Mouse (Mus musculus): Measurements from ENCODE around the gene Creb1. TPM values are rescaled to one million over a fixed set of nuclear protein-coding genes. Genes with fewer than 3 reads are reported as not detected.

Gene Creb1
- polyA plus RNA-seq, 1 experiment from 2014 or later = 18.7 TPM

DNA sequence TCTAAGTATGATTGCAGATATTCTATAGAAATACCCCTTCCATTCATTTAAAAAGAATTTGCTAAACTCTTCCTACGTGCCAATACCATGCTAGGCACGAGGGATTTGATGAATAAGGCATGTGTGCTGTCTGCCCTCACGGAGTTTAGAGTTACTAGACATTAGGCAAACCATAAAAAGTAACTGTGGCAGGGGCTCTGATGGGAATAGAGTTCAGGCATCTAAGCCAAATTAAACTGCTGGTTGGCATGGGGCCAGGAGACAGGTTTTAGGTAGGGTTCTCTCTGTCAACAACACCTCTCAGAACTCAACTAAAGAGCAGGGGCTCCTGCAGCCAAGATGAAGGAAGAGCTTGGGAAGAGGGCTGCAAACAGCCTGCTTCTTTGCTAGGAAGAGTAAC, 10.7 kb upstream of the Creb1 start:
- peaks cover 39% of the 10 kb centered on the region for H3K4me1 ChIP-seq
- H3K9ac ChIP-seq = no peak overlapping the region
- ATAC-seq (ENCODE audit: extremely low read depth, insufficient number of reproducible peaks, low FRiP score, low TSS enrichment) = no peak
- H3K9me3 ChIP-seq = no peaks in the 10 kb centered on the region
- no peaks in the 10 kb centered on the region for H3K36me3 ChIP-seq
- H3K27ac ChIP-seq (replicated peaks) = peak overlapping the region; percentile 61
- 68% methylated on average over 3 of the region's 3 CpGs for WGBS
- no peaks in the 10 kb centered on the region for H3K27me3 ChIP-seq (replicated peaks)
- no peak overlapping the region for H3K4me2 ChIP-seq
- no peak overlapping the region for H3K4me3 ChIP-seq

- ATAC-seq (ENCODE audit: extremely low read depth, insufficient number of reproducible peaks, low FRiP score, low TSS enrichment) = no peak
- Histone ChIP-seq H3K27me3 (replicated peaks) (no peaks in the 10 kb centered on the region), H3K9ac (no peak overlapping the region), H3K27ac (replicated peaks) (peak overlapping the region; percentile 61), H3K4me1 (peaks cover 37% of the 10 kb centered on the region), H3K9me3 (no peaks in the 10 kb centered on the region), H3K4me2 (peak overlapping the region; percentile 36), H3K36me3 (no peaks in the 10 kb centered on the region; the same call in 1 of the 2 replicates), H3K4me3 (no peak overlapping the region)
- WGBS = 41% methylated on average over 6 of the region's 6 CpGs
Observed at GRCm38 (mm10) chr1:64522637-64523036, 9.8 kb upstream of the Creb1 start.

- Histone ChIP-seq H3K36me3 (peaks cover 4% of the 10 kb centered on the region; the same call in 1 of the 2 replicates), H3K9ac (no peak overlapping the region), H3K9me3 (no peaks in the 10 kb centered on the region), H3K27me3 (replicated peaks) (no peaks in the 10 kb centered on the region), H3K4me1 (peaks cover 37% of the 10 kb centered on the region), H3K4me3 (no peak overlapping the region), H3K27ac (replicated peaks) (peak overlapping the region; percentile 61), H3K4me2 (no peak overlapping the region)
- ATAC-seq (ENCODE audit: extremely low read depth, insufficient number of reproducible peaks, low FRiP score, low TSS enrichment) = no peak
- WGBS = 79% methylated on average over 1 of the region's 1 CpGs
Observed at GRCm38 (mm10) chr1:64523117-64523516, 9.3 kb upstream of the Creb1 start.

DNA sequence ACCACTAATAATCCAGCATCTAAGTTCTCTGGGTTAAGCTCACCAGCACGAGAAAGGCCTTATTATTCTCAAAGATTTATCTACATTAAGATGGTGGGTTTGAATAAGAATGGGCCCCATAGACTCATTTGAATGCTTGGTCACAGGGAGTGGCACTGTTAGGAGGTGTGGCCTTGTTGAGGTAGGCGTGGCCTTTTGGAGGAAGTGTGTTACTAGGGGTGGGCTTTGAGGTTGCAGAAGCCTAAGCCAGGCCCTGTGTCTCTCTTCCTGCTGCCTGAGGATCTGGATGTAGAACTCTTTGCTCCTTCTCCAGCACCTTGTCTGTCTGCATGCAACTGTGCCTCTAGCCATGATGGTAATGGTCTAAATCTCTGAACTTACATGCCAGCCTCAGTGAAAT, 7.8 kb upstream of the Creb1 start:
- peaks cover 28% of the 10 kb centered on the region for H3K4me1 ChIP-seq
- no peak overlapping the region for H3K4me3 ChIP-seq
- 79% methylated on average over 2 of the region's 2 CpGs for WGBS
- H3K4me2 ChIP-seq = no peak overlapping the region
- H3K27me3 ChIP-seq (replicated peaks) = no peaks in the 10 kb centered on the region
- H3K27ac ChIP-seq (replicated peaks) = no peak overlapping the region
- no peaks in the 10 kb centered on the region for H3K9me3 ChIP-seq
- ATAC-seq (ENCODE audit: extremely low read depth, insufficient number of reproducible peaks, low FRiP score, low TSS enrichment) = no peak
- H3K9ac ChIP-seq = no peak overlapping the region
- peaks cover 7% of the 10 kb centered on the region for H3K36me3 ChIP-seq

- peaks cover 24% of the 10 kb centered on the region for H3K4me1 ChIP-seq
- ATAC-seq (ENCODE audit: extremely low read depth, insufficient number of reproducible peaks, low FRiP score, low TSS enrichment) = no peak
- no peak overlapping the region for H3K4me2 ChIP-seq
- no peaks in the 10 kb centered on the region for H3K9me3 ChIP-seq
- peaks cover 7% of the 10 kb centered on the region for H3K36me3 ChIP-seq
- no peak overlapping the region for H3K27ac ChIP-seq (replicated peaks)
- H3K27me3 ChIP-seq (replicated peaks) = no peaks in the 10 kb centered on the region
- H3K4me3 ChIP-seq = no peak overlapping the region
- no peak overlapping the region for H3K9ac ChIP-seq
Observed at GRCm38 (mm10) chr1:64527626-64528025, 4.8 kb upstream of the Creb1 start.

GRCm38 (mm10) chr1:64529781-64530315, 2.6 kb upstream of the Creb1 start:
- WGBS = 82% methylated on average over 5 of the region's 5 CpGs
- ATAC-seq (ENCODE audit: extremely low read depth, insufficient number of reproducible peaks, low FRiP score, low TSS enrichment) = no peak
- H3K9ac ChIP-seq = no peak overlapping the region
- peaks cover 22% of the 10 kb centered on the region for H3K4me1 ChIP-seq
- no peak overlapping the region for H3K4me3 ChIP-seq
- no peaks in the 10 kb centered on the region for H3K27me3 ChIP-seq (replicated peaks)
- no peak overlapping the region for H3K27ac ChIP-seq (replicated peaks)
- peaks cover 7% of the 10 kb centered on the region for H3K36me3 ChIP-seq
- no peak overlapping the region for H3K4me2 ChIP-seq
- no peaks in the 10 kb centered on the region for H3K9me3 ChIP-seq

DNA sequence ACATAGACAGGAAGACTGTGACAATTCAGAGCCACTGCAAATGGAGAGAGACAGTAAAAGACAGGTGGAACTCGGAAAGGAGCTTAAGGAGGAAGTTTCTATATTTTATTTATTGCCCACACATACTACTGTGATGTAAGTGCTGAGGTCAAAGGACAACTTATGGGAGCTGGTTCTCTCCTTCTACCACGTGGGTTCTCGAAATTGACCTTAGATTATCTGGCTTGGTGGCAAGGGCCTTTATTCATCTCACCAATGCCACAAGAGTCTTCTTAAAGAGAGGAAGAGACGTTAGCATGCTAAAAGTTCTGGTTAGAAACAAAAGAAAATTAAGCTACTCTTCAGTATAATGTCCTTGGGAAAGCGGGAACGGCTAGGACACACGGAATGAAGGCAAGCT, 897 bp upstream of the Creb1 start:
- H3K4me1 ChIP-seq = peaks cover 36% of the 10 kb centered on the region
- no peaks in the 10 kb centered on the region for H3K9me3 ChIP-seq
- no peaks in the 10 kb centered on the region for H3K27me3 ChIP-seq (replicated peaks)
- peaks cover 7% of the 10 kb centered on the region for H3K36me3 ChIP-seq
- 15% methylated on average over 7 of the region's 7 CpGs for WGBS
- peak overlapping the region; percentile 96 for H3K4me3 ChIP-seq
- no peak for ATAC-seq (ENCODE audit: extremely low read depth, insufficient number of reproducible peaks, low FRiP score, low TSS enrichment)
- H3K27ac ChIP-seq (replicated peaks) = peak overlapping the region; percentile 100
- H3K9ac ChIP-seq = peak overlapping the region; percentile 99
- peak overlapping the region; percentile 97 for H3K4me2 ChIP-seq

- peaks cover 36% of the 10 kb centered on the region for H3K4me1 ChIP-seq
- H3K4me3 ChIP-seq = peak overlapping the region; percentile 96
- under 1% methylated on average over 34 of the region's 34 CpGs for WGBS
- H3K36me3 ChIP-seq = peaks cover 7% of the 10 kb centered on the region
- peak; percentile 52 for ATAC-seq (ENCODE audit: extremely low read depth, insufficient number of reproducible peaks, low FRiP score, low TSS enrichment)
- H3K9me3 ChIP-seq = no peaks in the 10 kb centered on the region
- peak overlapping the region; percentile 100 for H3K27ac ChIP-seq (replicated peaks)
- H3K4me2 ChIP-seq = peak overlapping the region; percentile 97
- H3K27me3 ChIP-seq (replicated peaks) = no peaks in the 10 kb centered on the region
- peak overlapping the region; percentile 99 for H3K9ac ChIP-seq
Observed at GRCm38 (mm10) chr1:64532067-64532523, 350 bp upstream of the Creb1 start.

DNA sequence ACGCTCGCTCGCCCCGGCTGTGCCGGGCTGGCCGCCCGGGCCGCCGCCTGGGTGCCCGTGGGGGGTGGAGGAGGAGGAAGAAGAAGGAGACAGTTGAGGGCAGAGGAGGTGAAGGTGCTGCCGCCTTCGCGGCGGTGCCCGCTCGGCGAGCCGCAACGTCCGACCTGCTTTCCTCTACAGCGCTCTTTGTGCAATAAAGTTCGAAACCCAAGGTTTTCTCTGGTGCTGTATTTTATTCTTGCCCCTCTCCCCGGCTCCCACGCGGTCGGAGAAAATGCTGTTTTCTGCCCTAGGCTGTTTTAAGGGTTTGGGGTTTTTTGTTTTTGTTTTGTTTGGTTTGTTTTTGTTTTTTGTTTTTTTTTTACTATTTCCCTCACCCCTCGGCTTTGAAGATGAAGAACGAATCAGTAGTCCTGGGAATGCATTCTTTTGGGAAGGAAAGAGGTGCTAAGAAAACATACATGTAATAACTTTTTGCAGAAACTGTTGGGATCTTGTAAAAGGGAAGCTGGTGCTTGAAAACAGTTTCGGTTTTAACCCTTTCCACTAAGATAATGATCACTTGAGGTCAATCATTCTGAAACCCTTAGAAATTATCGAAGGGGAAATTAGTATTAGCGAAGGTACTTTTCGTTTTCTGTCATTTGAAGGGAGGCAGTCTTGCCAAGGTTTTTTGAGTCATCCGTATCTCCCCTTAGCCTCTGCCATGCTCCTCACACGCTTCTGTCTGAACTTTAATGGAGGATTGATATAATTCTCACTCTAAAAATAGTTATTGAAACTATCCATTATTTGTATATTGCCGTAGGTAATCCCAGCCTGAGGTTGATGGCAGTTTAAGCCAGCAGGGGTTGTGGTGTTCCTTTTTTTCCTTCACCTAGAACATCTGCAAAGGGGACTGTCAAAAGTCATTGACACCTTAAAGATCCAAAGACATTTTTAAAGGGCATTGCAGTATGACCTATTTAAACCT, 1.3 kb downstream of the Creb1 start:
- Histone ChIP-seq H3K9ac (peak overlapping the region; percentile 99), H3K36me3 (no peaks in the 10 kb centered on the region), H3K27ac (replicated peaks) (peak overlapping the region; percentile 100), H3K9me3 (no peaks in the 10 kb centered on the region), H3K4me2 (peak overlapping the region; percentile 81), H3K4me3 (peak overlapping the region; percentile 96), H3K4me1 (peaks cover 47% of the 10 kb centered on the region), H3K27me3 (replicated peaks) (no peaks in the 10 kb centered on the region)
- under 1% methylated on average over 26 of the region's 35 CpGs for WGBS
- ATAC-seq (ENCODE audit: extremely low read depth, insufficient number of reproducible peaks, low FRiP score, low TSS enrichment) = peak; percentile 20; the same call in 1 of the 2 replicates

DNA sequence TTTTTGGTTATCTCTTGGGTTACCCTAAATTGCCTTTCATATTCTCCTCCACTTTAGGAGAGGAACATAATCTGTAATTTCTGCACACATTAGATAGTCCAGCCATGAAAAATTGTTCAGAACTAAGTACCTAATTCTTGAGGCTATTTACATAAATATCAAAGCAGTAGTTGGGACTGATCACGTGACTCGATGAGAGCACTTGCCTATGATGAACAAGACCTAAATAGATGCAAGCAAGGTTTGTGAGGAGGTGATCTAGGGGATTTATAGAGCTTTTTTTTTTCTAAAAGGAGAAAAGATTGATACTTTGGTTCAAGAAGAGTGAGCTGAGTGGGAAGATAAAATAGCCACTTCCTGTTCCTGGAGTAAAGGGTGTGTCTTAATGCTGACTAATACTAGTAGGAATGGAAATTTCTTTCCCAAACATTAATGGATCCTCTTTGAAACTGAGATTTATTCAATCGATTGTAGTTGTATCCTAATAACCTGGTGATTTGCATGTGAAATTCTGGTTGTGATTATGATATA, 6.5 kb downstream of the Creb1 start:
- no peak overlapping the region for H3K4me2 ChIP-seq
- H3K27ac ChIP-seq (replicated peaks) = no peak overlapping the region
- 78% methylated on average over 3 of the region's 3 CpGs for WGBS
- peaks cover 4% of the 10 kb centered on the region; the same call in 1 of the 2 replicates for H3K36me3 ChIP-seq
- H3K27me3 ChIP-seq (replicated peaks) = no peaks in the 10 kb centered on the region
- H3K4me3 ChIP-seq = no peak overlapping the region
- no peak for ATAC-seq (ENCODE audit: extremely low read depth, insufficient number of reproducible peaks, low FRiP score, low TSS enrichment)
- H3K4me1 ChIP-seq = peaks cover 38% of the 10 kb centered on the region
- H3K9ac ChIP-seq = no peak overlapping the region
- H3K9me3 ChIP-seq = no peaks in the 10 kb centered on the region

- WGBS = 83% methylated on average over 5 of the region's 5 CpGs
- peaks cover 8% of the 10 kb centered on the region; the same call in 1 of the 2 replicates for H3K36me3 ChIP-seq
- ATAC-seq (ENCODE audit: extremely low read depth, insufficient number of reproducible peaks, low FRiP score, low TSS enrichment) = no peak
- H3K9ac ChIP-seq = no peak overlapping the region
- no peak overlapping the region for H3K4me2 ChIP-seq
- H3K27ac ChIP-seq (replicated peaks) = no peak overlapping the region
- H3K4me1 ChIP-seq = 0 out of 2 replicates have a peak, but pooled peaks cover 8% of the 10 kb centered on the region
- H3K9me3 ChIP-seq = no peaks in the 10 kb centered on the region
- no peaks in the 10 kb centered on the region for H3K27me3 ChIP-seq (replicated peaks)
- H3K4me3 ChIP-seq = no peak overlapping the region
Observed at GRCm38 (mm10) chr1:64543750-64544149, 11.3 kb downstream of the Creb1 start.
